Mouse (Mus musculus) forebrain, embryonic 16.5 days (tissue): ENCODE results near the gene Arih2. TPM values are rescaled to one million over a fixed set of nuclear protein-coding genes. Genes with fewer than 3 reads are reported as not detected.

ENCODE experiments used
- ATAC-seq: fragments of 200-750 bp; cut with Nextera tagmentation; 2 replicates; pipeline ENCODE4 v1.8.0; 2017; ENCODE audit warnings: mild to moderate bottlenecking, moderate library complexity
- H3K27ac ChIP-seq: fragments of 300-500 bp; sonication (generic); 2 replicates; pipeline ENCODE4 v1.5.1; 2014; ENCODE audit warnings: low read length, control low read depth
- H3K27me3 ChIP-seq: fragments of 300-500 bp; sonication (generic); replicated peaks from 2 replicates; pipeline ENCODE4 v1.6.1; 2014; ENCODE audit warnings: low read length; ENCODE audit not compliant: control insufficient read depth, insufficient read depth
- H3K36me3 ChIP-seq: fragments of 300-500 bp; sonication (generic); 2 replicates; pipeline ENCODE4 v1.6.1; 2014; ENCODE audit not compliant: control insufficient read depth, insufficient read depth
- H3K4me1 ChIP-seq: fragments of 300-500 bp; sonication (generic); replicated peaks from 2 replicates; pipeline ENCODE4 v1.6.1; 2014; ENCODE audit warnings: low read length; ENCODE audit not compliant: control insufficient read depth, insufficient read depth
- H3K4me2 ChIP-seq: fragments of 300-500 bp; sonication (generic); 2 replicates; pipeline ENCODE4 v1.6.1; 2014; ENCODE audit warnings: mild to moderate bottlenecking, low read length, control low read depth
- H3K4me3 ChIP-seq: fragments of 300-500 bp; sonication (generic); replicated peaks from 2 replicates; pipeline ENCODE4 v1.5.1; 2014; ENCODE audit warnings: mild to moderate bottlenecking, low read length, control low read depth
- H3K9ac ChIP-seq: fragments of 300-500 bp; sonication (generic); replicated peaks from 2 replicates; pipeline ENCODE4 v1.6.1; 2014; ENCODE audit warnings: low read depth, low read length, control low read depth
- H3K9me3 ChIP-seq: fragments of 300-500 bp; sonication (generic); 2 replicates; pipeline ENCODE4 v1.6.1; 2016; ENCODE audit warnings: low read length; ENCODE audit not compliant: control insufficient read depth
- WGBS: fragments of 180-500 bp; shearing (Covaris S2); extraction: QIAGEN DNeasy Blood & Tissue Kit; methylation state at CpG from one replicate; pipeline ENCODE4 v1.1.7; 2014; 5-methylcytosine and 5-hydroxymethylcytosine counted together
- polyA plus RNA-seq: library from polyadenylated mRNA; unstranded; fragments of >200 nt; fragmentation: Nextera tagmentation; extraction: Ambion mirVana; gene quantifications from 2 replicates; pipeline ENCODE4 v1.2.1, GENCODE M21; 2015

Arih2 gene
- polyA plus RNA-seq, 1 experiment from 2014 or later, result 61.8 TPM

DNA sequence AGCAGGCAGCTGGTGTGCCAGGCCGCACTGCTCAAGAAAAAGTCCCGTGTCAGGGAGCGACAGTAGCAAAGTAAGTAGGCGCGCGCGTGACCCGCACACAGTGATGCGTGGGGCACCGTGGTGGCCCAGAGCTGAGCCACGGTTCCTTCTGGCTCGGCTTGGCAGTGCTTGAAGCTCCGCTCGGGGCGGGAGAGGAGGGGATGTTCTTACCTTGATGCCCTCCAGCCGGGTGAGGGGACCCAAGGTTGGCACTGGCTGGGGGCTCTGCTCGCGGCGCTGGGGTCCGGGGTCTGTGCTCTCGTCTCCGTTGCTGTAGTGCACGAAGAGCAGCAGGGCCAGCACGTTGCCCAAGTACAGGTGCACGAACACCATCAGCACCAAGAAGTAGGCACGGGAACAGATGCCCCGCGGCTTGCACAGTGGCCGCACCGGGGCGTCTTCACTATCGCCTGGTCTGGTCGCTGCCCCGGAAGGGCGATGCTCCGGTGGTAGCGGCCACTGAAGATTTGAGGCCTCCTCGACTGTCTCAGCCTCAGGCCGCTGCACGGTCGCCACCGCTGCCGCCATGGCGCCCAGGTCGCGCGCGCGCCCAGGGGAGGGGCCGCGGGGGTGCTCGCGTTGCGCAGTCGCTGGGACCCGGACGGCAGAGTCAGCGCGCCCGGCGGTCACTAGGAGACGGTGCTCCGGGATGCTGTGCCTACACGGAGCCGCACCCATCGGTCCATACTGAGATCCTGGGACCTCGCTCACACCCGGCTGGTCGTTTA is 52.0 kb downstream of the Arih2 start, which contains the start of gene P4htm:
TSS of gene P4htm (minus strand) at position 670 of the 767 bp plus-strand sequence.
- under 1% methylated on average over 69 of the region's 69 CpGs for WGBS
- peak; percentile 91 for ATAC-seq

DNA sequence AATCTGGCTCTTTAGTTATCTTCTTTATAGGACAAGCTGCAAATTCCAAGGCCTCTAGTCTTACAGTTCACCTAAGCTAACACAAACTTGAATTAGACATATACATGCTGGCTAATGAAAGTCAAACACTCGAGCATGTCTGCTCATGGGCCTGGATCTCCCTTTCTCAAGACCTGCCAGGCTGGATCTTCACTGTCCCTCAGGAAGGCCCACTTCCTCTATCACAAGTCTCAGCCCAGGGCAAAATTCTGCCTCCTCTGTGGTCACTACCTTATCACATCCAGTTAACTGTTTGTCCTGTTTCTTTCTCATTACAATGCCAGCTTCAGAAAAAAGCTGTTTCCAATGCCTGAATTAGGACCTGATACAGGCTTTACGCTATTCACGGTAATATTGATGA is 54.8 kb downstream of the Arih2 start:
- WGBS, result 88% methylated on average over 3 of the region's 3 CpGs
- H3K4me2 ChIP-seq, result no peak overlapping the region

More for the DNA sequence above, 52.0 kb downstream of the Arih2 start, which contains the start of gene P4htm:
- peak within 1 kb of the TSS; percentile 77 for H3K9ac ChIP-seq
- H3K27me3 ChIP-seq, result no peaks in the 10 kb centered on the region
- H3K27ac ChIP-seq, result peak within 1 kb of the TSS; percentile 25; the same call in 1 of the 2 replicates
- peak within 1 kb of the TSS; percentile 66 for H3K4me3 ChIP-seq
- H3K4me2 ChIP-seq, result peak within 1 kb of the TSS; percentile 88
- H3K4me1 ChIP-seq, result peaks cover 13% of the 10 kb centered on the region
- no peaks in the 10 kb centered on the region for H3K9me3 ChIP-seq
- H3K36me3 ChIP-seq, result no peaks in the 10 kb centered on the region

GRCm38 (mm10) chr9:108591462-108591861 is 57.7 kb downstream of the Arih2 start:
- H3K27ac ChIP-seq, result no peak overlapping the region
- no peak overlapping the region for H3K4me2 ChIP-seq
- WGBS, result 71% methylated on average over 4 of the region's 4 CpGs
- no peak for ATAC-seq
- no peaks in the 10 kb centered on the region for H3K27me3 ChIP-seq
- peaks cover 28% of the 10 kb centered on the region for H3K4me1 ChIP-seq
- no peak overlapping the region for H3K4me3 ChIP-seq
- no peaks in the 10 kb centered on the region for H3K9me3 ChIP-seq
- no peak overlapping the region for H3K9ac ChIP-seq
- no peaks in the 10 kb centered on the region for H3K36me3 ChIP-seq

More for the DNA sequence above, 54.8 kb downstream of the Arih2 start:
- H3K36me3 ChIP-seq, result no peaks in the 10 kb centered on the region
- peaks cover 13% of the 10 kb centered on the region for H3K4me1 ChIP-seq
- no peak for ATAC-seq
- H3K27me3 ChIP-seq, result no peaks in the 10 kb centered on the region
- H3K9me3 ChIP-seq, result no peaks in the 10 kb centered on the region
- no peak overlapping the region for H3K9ac ChIP-seq
- no peak overlapping the region for H3K4me3 ChIP-seq
- no peak overlapping the region for H3K27ac ChIP-seq

DNA sequence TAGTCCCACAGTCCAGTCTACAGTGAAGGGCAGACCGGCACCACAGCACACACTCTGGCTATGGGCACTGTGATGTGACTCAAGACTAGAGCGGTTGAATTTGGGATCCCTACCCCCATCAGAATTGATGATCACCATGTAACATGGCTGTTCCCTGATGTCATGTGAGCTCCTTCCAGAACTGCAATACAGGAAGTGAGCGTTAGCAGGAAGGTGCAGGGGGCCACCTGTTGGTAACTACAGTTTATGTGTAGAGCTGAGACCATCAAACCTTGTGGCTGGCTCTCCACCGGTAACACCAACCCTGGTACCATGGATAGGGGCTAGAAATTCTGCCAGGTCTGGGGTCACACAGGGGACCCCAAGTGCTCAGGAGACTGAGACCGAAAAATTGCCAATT is 60.0 kb downstream of the Arih2 start:
- Histone ChIP-seq H3K9me3 (no peaks in the 10 kb centered on the region), H3K27ac (peak overlapping the region; percentile 94), H3K4me1 (peaks cover 26% of the 10 kb centered on the region), H3K4me2 (no peak overlapping the region), H3K27me3 (no peaks in the 10 kb centered on the region), H3K36me3 (no peaks in the 10 kb centered on the region), H3K4me3 (no peak overlapping the region), H3K9ac (no peak overlapping the region)
- no peak for ATAC-seq
- WGBS, result 72% methylated on average over 5 of the region's 5 CpGs

DNA sequence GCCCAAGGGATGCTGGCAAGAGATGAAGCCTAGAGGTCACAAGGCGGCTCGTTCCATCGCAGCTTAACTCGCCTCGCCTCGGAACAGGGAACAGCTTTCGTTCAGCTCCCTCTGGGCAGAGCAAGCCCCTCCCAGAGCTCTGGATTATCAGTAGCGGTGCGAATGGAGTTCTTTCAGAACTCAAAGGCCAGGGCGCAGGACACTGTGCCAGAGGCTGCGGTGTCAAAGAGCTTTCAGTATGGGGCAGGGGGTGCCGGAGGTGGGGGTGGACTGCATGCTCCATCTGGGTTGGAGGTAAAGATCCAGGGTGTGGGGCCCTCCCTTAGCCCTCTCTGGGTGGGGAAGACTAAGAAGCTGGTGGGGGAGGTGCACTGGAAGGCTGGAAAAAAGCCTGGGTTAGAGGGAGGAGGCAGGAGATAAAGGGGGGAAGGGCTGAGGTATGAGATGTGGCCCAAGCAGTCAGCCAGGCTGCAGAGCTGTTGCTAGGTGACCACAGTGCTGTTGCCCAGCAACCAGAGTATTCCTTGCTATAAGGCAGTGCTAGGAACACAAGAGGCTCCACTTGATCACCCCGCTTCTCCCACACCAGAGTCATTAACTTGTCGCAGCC is 61.5 kb downstream of the Arih2 start:
- Histone ChIP-seq H3K9ac (peak overlapping the region; percentile 51), H3K4me3 (peak overlapping the region; percentile 19), H3K36me3 (no peaks in the 10 kb centered on the region), H3K27ac (peak overlapping the region; percentile 94), H3K27me3 (no peaks in the 10 kb centered on the region), H3K9me3 (no peaks in the 10 kb centered on the region), H3K4me2 (peak overlapping the region; percentile 55), H3K4me1 (peaks cover 26% of the 10 kb centered on the region)
- under 1% methylated on average over 14 of the region's 14 CpGs for WGBS
- ATAC-seq, result peak; percentile 98

DNA sequence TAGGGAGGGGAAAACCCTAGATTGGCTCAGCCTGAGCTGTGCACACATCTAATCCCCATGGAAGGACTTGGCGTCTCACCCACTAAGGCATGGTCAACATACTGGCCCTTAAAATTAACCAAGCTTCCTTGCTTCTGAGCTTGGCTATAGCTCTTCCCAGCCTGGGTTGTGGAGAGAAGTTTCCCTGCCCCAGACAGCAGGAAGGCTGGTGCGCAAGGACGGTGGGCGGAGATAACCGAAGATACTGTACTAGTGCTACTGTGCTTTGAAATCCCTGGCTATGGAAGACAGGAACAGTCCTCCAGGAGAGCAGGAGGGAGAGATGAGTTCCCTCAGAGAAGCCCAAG is 69.9 kb downstream of the Arih2 start:
- peak overlapping the region; percentile 91; the same call in 1 of the 2 replicates for H3K4me3 ChIP-seq
- H3K4me2 ChIP-seq, result peak overlapping the region; percentile 61
- no peaks in the 10 kb centered on the region for H3K9me3 ChIP-seq
- H3K4me1 ChIP-seq, result peaks cover 37% of the 10 kb centered on the region
- peak overlapping the region; percentile 85 for H3K27ac ChIP-seq
- 66% methylated on average over 5 of the region's 5 CpGs for WGBS
- peak overlapping the region; percentile 92 for H3K9ac ChIP-seq
- H3K27me3 ChIP-seq, result no peaks in the 10 kb centered on the region
- ATAC-seq, result no peak
- H3K36me3 ChIP-seq, result peaks cover 8% of the 10 kb centered on the region

DNA sequence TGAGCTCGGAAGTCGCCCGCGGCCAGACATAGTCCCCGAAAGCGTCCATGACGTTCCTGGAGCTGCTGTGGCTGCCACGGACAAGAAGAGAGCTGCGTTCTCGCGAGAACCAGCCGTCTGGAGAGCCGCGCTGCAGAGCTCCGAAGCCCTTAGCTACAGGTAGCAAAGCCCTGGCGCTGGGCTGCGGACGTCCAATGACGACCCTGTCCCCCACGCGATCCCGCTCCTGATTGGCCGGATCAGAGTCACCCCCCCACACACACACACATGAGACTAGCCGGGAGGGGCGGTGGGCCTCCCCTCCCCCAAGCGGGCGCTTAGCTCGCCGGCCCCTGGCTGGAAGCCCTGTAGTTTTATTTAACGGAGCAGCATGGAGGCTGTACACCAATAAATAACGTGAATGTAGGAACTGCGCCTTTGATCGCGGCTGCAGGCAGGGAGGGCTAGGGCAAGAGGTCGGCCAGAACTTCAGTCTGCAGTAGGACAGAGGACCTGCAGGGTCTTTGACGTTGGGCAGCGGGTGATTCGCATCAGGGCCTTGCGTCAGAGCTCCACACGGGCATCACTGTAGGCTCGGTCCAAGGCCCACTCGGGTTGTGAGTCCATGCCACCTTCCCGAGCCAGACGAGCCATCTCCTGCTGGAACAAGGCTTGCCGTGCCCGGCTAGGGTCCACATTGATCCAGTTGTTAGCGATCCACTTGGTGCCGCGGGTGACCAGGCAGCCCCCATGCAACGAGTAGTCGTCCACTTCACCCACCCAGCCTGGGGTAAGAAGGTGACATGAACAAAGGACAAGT is 70.4 kb downstream of the Arih2 start, which contains the start of gene Wdr6:
TSS of gene Wdr6 (minus strand) at position 195 of the 799 bp plus-strand sequence.
- peaks cover 11% of the 10 kb centered on the region for H3K36me3 ChIP-seq
- peak within 1 kb of the TSS; percentile 61 for H3K4me2 ChIP-seq
- H3K4me3 ChIP-seq, result peak within 1 kb of the TSS; percentile 91
- peak within 1 kb of the TSS; percentile 92 for H3K27ac ChIP-seq
- H3K27me3 ChIP-seq, result no peaks in the 10 kb centered on the region
- peak; percentile 98 for ATAC-seq
- H3K4me1 ChIP-seq, result peaks cover 40% of the 10 kb centered on the region
- H3K9me3 ChIP-seq, result no peaks in the 10 kb centered on the region
- peak within 1 kb of the TSS; percentile 92 for H3K9ac ChIP-seq
- 3% methylated on average over 51 of the region's 51 CpGs for WGBS

DNA sequence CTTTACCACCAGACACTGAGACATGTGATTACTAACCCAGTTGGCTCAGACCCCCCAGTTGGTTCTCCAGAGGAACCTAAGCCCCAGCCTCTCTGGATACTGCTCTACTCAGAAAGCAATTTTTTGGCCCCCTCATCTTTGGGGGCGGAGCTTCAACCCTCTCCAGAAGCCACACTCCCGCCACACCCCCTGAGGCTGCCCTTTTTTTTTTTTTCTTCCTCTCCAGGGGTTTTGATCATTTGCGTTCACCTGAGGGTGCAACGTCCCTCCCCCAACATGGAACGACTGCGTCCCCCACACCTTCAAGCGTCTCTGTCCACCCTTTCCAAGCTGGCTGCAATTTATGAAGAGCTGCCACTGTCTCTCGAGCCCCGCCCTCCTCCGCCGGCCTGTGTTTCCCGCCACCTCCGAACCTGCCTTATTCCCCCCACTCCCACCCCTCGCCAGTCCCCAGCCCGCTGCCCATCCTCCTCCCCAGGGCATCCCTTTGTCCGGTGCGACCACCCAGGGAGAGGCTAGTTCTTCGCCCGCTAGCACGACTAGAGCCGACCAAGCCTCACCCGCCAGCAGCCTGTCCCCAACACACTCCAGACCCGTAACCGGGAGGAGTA is 71.1 kb downstream of the Arih2 start:
- peak; percentile 14; the same call in 1 of the 2 replicates for ATAC-seq
- H3K4me3 ChIP-seq, result peak overlapping the region; percentile 91

More for the DNA sequence above, 71.1 kb downstream of the Arih2 start:
- peaks cover 14% of the 10 kb centered on the region for H3K36me3 ChIP-seq
- under 1% methylated on average over 24 of the region's 24 CpGs for WGBS
- peaks cover 40% of the 10 kb centered on the region for H3K4me1 ChIP-seq
- peak overlapping the region; percentile 92 for H3K9ac ChIP-seq
- no peaks in the 10 kb centered on the region for H3K9me3 ChIP-seq
- H3K27me3 ChIP-seq, result no peaks in the 10 kb centered on the region
- peak overlapping the region; percentile 61 for H3K4me2 ChIP-seq
- H3K27ac ChIP-seq, result peak overlapping the region; percentile 92
